Mouse (Mus musculus) adrenal gland, postnatal 14 days (tissue): Measurements from ENCODE around the gene Wdr27. TPM values are rescaled to one million over a fixed set of nuclear protein-coding genes. Genes with fewer than 3 reads are reported as not detected.

ENCODE experiments used
- DNase-seq: peaks from one replicate; pipeline ENCODE4 v3.0.0; 2021; ENCODE audit warnings: mixed read lengths
- total RNA-seq: library from RNA; stranded (reverse); gene quantifications from 2 replicates; pipeline ENCODE4 v1.2.3, GENCODE M21; 2021

The Wdr27 gene
- total RNA-seq, 1 experiment from 2014 or later: 7.8 TPM

DNA sequence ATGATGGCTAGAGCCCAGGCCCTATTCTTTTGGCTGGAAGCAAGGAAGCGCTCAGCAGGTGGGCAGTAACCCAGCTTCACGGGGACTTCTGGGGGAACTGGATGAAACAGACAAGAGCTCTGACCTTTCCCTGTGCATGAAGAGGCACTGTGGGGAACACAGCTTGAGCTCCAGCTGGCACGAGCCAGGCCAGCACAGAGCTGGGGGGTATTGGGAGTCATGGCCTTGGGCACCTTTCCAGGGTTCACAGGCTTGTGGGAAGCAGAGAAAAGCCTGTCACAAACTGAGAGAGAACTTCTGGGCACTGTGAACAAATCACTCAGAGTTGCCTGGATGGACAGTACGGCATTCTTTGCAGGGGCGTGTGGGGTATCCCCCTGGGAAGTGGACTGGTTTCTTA lies 118.0 kb downstream of the Wdr27 start:
- peak; percentile 93 for DNase-seq

GRCm38 (mm10) chr17:14817975-14818374 lies 125.0 kb downstream of the Wdr27 start:
- DNase-seq: no peak

DNA sequence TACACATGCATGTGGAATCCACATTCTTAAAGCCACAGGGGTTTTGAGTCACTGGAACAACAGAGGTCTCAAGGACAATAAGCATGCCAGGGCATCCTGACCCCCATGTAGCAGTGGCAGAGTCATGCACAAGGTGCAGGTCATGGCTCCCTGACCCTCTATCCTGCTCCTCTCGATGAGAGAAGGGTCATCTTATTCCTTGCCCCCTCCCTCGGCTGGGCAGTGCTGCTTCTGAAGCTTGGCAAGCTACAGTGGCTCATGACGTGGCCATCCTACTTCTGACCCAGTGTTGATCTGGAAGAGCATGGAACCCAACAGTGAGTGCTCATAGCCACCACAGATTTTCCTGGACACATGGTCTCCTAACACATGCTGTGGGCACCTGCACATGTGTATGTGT lies 126.9 kb downstream of the Wdr27 start:
- DNase-seq: no peak

DNA sequence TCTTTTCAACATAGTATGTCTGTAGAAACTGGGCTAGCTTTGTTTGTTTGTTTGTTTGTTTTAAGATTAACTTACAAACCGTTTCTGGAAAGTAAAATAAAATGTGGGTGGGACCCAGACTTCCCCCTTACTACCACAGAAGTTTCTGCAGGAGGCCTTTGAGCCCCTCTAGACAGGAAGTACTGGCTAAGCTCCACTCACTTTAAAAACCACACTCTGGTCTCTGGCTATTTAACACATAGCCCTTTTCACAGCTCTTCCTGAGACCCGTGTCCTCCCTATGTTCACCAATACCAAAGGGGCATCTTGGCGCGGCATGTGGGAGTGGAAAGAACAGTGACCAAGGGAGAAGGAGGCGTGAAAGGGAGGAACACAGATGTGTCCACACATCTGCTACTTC lies 127.7 kb downstream of the Wdr27 start:
- DNase-seq: no peak

DNA sequence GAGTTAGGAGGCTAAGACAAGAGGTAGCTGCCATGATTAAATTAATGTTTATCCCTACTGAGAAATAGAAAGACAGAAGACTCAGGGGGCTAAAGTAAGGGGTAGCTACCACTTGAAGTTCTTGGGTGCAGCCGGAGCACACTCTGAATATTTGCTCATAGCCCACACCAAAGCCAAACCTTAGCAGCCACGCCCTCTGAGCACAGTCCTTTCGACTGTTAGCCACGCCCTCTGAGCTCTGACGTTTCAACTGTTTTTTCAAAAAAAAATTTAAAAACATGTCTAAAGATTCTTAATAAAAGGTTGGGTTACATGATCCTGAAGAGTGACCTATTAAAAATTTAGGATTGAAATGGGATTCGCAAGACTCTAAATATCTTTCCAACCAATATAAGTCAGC lies 130.3 kb downstream of the Wdr27 start:
- no peak for DNase-seq

- no peak for DNase-seq
Measured at GRCm38 (mm10) chr17:14812033-14812432, 130.9 kb downstream of the Wdr27 start.

DNA sequence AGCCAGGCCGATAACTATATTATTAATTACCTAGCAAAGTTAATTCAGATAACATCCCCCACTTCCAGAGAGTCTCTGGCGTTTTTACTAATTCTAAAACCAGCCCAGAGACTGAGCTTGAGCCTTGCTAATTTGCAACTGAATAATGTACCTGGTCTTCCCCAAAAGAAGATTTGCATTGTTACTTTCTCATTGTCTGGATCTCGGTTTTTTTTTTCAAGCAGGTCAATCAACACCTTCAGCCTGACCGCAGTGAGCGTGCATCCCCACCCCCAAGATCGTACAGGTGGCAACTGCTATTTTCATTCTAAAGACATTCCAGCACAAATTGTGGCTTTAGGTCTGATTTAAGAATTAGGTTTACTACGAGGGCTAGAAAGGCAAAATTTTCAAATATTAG lies 136.2 kb downstream of the Wdr27 start:
- DNase-seq: no peak

- no peak for DNase-seq
Measured at GRCm38 (mm10) chr17:14799243-14799642, 143.7 kb downstream of the Wdr27 start.

DNA sequence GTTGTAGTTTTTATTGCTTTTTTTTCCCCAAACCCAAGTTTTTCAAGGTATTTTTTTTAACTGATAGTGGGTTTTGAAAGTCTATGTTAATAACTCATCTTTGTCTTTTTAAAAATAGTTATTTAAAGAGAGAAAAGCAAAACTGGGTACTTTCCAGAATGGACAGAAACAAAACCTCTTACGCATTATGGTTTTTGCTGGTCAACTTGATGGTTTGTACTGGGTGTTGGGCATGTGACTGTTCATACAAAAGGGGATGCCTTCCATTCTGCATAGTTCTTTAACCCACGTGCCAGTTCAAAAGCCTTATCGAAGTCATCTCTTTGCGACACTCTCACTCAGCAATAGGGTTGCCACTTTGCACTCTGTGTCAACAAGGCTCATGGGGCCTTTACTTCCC lies 147.9 kb downstream of the Wdr27 start:
- DNase-seq: no peak

DNA sequence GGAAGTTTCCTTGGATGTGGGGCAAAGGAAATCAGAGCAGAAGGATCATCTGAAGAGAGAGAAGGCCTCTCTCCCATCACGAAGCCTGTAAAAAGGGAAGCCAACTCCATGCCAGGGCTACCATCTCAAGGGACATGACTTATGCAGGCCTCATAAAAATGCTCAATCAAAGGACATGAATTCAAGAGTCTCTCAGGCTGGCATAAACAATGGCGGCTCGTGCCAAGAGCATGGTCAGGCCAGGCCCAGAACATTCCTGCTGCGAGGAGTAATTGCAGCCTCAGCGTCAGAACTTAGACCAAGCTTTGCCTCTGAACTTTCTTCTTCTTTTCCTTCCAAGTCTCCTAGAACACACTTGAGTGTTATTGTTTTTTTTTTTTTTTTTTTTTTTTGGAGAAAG lies 163.6 kb downstream of the Wdr27 start:
- peak; percentile 64 for DNase-seq

DNA sequence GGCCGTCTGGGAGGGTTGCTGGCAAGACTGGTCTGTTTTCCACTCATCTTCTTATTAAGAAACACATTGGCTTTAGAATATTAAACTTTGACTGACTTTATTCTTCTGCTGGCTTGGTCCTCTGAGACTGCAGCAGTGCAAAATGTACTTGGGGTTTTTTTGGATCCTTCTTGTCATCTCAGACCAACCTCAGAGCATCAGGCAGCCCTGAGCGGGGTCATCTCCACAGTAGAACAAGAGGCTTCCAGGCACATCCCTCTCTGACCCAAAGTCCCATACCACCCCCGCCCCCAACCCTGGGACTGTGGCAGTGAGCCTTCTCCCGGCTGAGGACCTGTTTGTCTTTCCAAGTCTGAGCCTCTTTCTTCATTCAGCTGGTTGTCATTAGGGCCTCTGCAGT lies 171.6 kb downstream of the Wdr27 start:
- DNase-seq: peak; percentile 11

DNA sequence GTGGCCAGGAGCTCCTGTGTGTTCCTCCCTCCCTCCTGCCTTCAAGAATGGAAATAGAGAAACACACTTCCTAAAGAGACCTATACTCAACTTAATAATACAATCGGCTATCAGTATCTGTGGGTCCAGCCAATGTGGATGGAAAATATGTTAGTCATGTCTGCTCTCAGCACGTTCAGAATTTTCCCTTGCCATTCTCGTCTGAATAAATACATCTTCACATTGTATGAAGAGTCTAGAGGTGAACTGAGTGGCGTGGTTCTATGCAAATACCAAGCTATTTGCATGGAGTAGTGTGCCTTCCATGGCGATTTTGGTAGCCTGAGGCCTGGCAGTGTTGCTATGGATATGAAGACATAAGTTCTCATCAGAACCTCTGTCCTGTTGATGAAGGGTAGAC lies 172.6 kb downstream of the Wdr27 start:
- DNase-seq: no peak

Other genes with a start within 250 kb of the Wdr27 start
- gene Thbs2, start 248.9 kb downstream of the Wdr27 start, total RNA-seq: 6.4 and 10.5 TPM in 2 replicates
- 29.7 and 30.5 TPM in 2 replicates for gene 1600012H06Rik, start within 50 bp of the Wdr27 start, total RNA-seq
- gene Phf10, start 18.1 kb upstream of the Wdr27 start, total RNA-seq: 57.9 and 63.1 TPM in 2 replicates
- gene 9030025P20Rik, start 35.3 kb upstream of the Wdr27 start, total RNA-seq: 4.8 and 8.6 TPM in 2 replicates
- 0.67 TPM in 1 of 2 replicates, not detected in the other for gene Gm3417, start 35.6 kb upstream of the Wdr27 start, total RNA-seq
- 2.7 and 6.0 TPM in 2 replicates for gene Gm3435, start 67.0 kb upstream of the Wdr27 start, total RNA-seq
- 50.0 and 59.9 TPM in 2 replicates for gene Ermard, start 98.0 kb upstream of the Wdr27 start, total RNA-seq
- gene Tcte3, start 98.3 kb upstream of the Wdr27 start, total RNA-seq: 1.9 and 2.3 TPM in 2 replicates
- gene Gm3448, start 98.4 kb upstream of the Wdr27 start, total RNA-seq: 4.4 and 5.5 TPM in 2 replicates